Mouse (Mus musculus): Measurements from ENCODE around the gene Ttc17. TPM values are rescaled to one million over a fixed set of nuclear protein-coding genes. Genes with fewer than 3 reads are reported as not detected.

Ttc17 gene
- polyA plus RNA-seq (2015; fragmentation: Nextera tagmentation; extraction: Ambion mirVana), result 13.1 and 13.7 TPM in 2 replicates

DNA sequence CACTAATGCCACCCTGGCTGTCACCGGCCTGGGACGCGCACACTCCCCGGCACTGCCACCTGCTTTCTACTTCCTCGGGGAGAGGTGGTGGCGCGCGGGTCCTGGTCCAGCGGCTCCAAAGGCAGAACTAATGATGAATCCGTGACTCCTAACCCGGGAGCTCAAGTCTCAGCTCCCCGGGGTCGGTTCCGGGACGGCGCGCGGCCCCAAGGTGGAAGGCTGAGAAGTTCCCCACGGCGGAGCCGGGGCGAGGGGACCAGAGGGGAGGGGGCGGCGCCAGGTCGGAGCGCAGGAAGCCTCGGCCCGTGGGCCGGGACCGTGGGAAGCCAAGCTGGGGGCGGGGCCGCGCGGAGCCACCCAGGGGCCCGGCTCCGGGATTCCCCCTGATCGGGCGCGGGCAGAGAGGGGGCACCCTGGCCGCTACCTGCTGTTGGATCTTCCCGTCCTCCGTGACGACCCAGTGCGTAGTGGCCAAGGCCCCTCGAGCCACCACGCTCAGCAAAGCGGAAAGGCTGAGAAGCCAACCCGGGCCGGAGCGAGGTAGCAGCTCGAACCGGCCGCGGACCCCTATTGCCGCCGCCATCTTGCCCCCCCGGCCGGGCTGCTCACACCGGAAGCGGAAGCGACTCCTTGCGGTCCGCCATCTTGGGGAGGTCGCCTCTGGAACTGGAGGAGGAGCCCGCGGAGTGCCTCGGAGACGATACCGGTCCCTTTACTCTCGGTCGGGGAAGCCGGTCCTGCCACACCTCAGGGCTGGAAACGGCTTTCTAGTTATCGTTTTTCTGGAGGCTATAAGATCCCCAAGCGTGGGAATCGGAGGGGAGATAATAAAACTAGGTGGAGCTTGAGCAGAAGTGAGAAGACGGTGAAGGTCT is at the start of gene Ttc17:
Gene Ttc17, minus strand, starts transcription at position 607 of the 875 bp plus-strand sequence.
- H3K4me2 ChIP-seq (replicated peaks; ENCODE audit: low read depth, low read length), result peak within 1 kb of the TSS; percentile 81
- peak within 1 kb of the TSS; percentile 96 for H3K4me3 ChIP-seq (ENCODE audit: low read depth, low read length)
- ATAC-seq, result peak; percentile 98
- H3K27me3 ChIP-seq (replicated peaks; ENCODE audit: insufficient read depth, low read length), result no peaks in the 10 kb centered on the region
- WGBS, result under 1% methylated on average over 60 of the region's 77 CpGs
- H3K9ac ChIP-seq (replicated peaks; ENCODE audit: low read depth), result peak within 1 kb of the TSS; percentile 86
- peak within 1 kb of the TSS; percentile 89 for H3K27ac ChIP-seq (ENCODE audit: low read length)
- H3K36me3 ChIP-seq (ENCODE audit: insufficient read depth, low read length), result no peaks in the 10 kb centered on the region
- no peaks in the 10 kb centered on the region for H3K9me3 ChIP-seq (ENCODE audit: low read length)
- TF ChIP-seq EP300 (IDR thresholded peaks at IDR 0.05), result no peak
- TF ChIP-seq CTCF (IDR thresholded peaks at IDR 0.05), result peak; percentile 14; the same call in 1 of the 2 replicates
- DNase-seq (ENCODE audit: low spot score), result peak; percentile 94
- peaks cover 5% of the 10 kb centered on the region; the same call in 1 of the 2 replicates for H3K4me1 ChIP-seq (ENCODE audit: insufficient read depth, low read depth, low read length)

DNA sequence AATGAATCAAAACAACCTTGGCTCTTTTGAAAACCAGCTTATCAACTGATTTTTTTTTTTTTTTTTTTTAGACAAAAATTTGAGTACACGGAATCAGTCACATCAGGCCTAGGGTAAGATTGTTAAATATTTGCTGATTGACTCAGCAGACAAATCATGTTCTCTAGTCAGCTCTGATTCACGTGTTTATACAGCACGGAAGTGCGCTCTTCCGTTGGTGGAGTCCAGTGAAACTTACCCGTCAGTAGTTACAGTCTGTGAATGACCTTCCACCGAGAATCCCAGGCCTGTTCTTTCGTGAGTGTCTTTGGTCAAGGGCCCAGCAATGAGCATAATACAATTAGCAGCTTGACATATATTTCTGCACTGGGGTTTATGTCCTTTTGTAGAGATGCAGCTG is 43.2 kb upstream of the Ttc17 start:
- Histone ChIP-seq H3K4me1 (ENCODE audit: insufficient read depth, low read depth, low read length) (no peaks in the 10 kb centered on the region), H3K9ac (replicated peaks; ENCODE audit: low read depth) (no peak overlapping the region), H3K27me3 (replicated peaks; ENCODE audit: insufficient read depth, low read length) (no peaks in the 10 kb centered on the region), H3K9me3 (ENCODE audit: low read length) (no peaks in the 10 kb centered on the region), H3K27ac (ENCODE audit: low read length) (no peak overlapping the region), H3K36me3 (ENCODE audit: insufficient read depth, low read length) (no peaks in the 10 kb centered on the region), H3K4me2 (replicated peaks; ENCODE audit: low read depth, low read length) (no peak overlapping the region), H3K4me3 (ENCODE audit: low read depth, low read length) (no peak overlapping the region)
- ATAC-seq (no peak), DNase-seq (ENCODE audit: low spot score) (no peak)
- WGBS, result 67% methylated on average over 8 of the region's 8 CpGs
- no peak for TF ChIP-seq EP300 (IDR thresholded peaks at IDR 0.05)
- no peak for TF ChIP-seq CTCF (IDR thresholded peaks at IDR 0.05)

- Histone ChIP-seq H3K27ac (ENCODE audit: low read length) (peak overlapping the region; percentile 89), H3K4me1 (ENCODE audit: insufficient read depth, low read depth, low read length) (peaks cover 16% of the 10 kb centered on the region; the same call in 1 of the 2 replicates), H3K36me3 (ENCODE audit: insufficient read depth, low read length) (no peaks in the 10 kb centered on the region), H3K4me3 (ENCODE audit: low read depth, low read length) (peak overlapping the region; percentile 93), H3K9me3 (ENCODE audit: low read length) (no peaks in the 10 kb centered on the region), H3K9ac (replicated peaks; ENCODE audit: low read depth) (peak overlapping the region; percentile 89), H3K27me3 (replicated peaks; ENCODE audit: insufficient read depth, low read length) (no peaks in the 10 kb centered on the region), H3K4me2 (replicated peaks; ENCODE audit: low read depth, low read length) (peak overlapping the region; percentile 72)
- peak; percentile 75 for DNase-seq (ENCODE audit: low spot score)
- peak; percentile 41 for ATAC-seq
- TF ChIP-seq EP300 (IDR thresholded peaks at IDR 0.05), result no peak; the same call in 1 of the 2 replicates
- TF ChIP-seq CTCF (IDR thresholded peaks at IDR 0.05), result no peak
- WGBS, result under 1% methylated on average over 10 of the region's 10 CpGs
These were observed 30.5 kb upstream of the Ttc17 start for GRCm38 (mm10) chr2:94436952-94437351.

- Histone ChIP-seq H3K9ac (replicated peaks; ENCODE audit: low read depth) (no peak overlapping the region), H3K27ac (ENCODE audit: low read length) (no peak overlapping the region), H3K9me3 (ENCODE audit: low read length) (no peaks in the 10 kb centered on the region), H3K27me3 (replicated peaks; ENCODE audit: insufficient read depth, low read length) (no peaks in the 10 kb centered on the region), H3K4me3 (ENCODE audit: low read depth, low read length) (no peak overlapping the region), H3K4me2 (replicated peaks; ENCODE audit: low read depth, low read length) (no peak overlapping the region), H3K36me3 (ENCODE audit: insufficient read depth, low read length) (no peaks in the 10 kb centered on the region), H3K4me1 (ENCODE audit: insufficient read depth, low read depth, low read length) (peaks cover 16% of the 10 kb centered on the region; the same call in 1 of the 2 replicates)
- WGBS, result 78% methylated on average over 7 of the region's 7 CpGs
- TF ChIP-seq CTCF (IDR thresholded peaks at IDR 0.05) (no peak), EP300 (IDR thresholded peaks at IDR 0.05) (no peak)
- no peak for DNase-seq (ENCODE audit: low spot score)
- no peak for ATAC-seq
These were observed 29.0 kb upstream of the Ttc17 start for GRCm38 (mm10) chr2:94435481-94435880.

GRCm38 (mm10) chr2:94434833-94435232 is 28.3 kb upstream of the Ttc17 start:
- Histone ChIP-seq H3K4me3 (ENCODE audit: low read depth, low read length) (no peak overlapping the region), H3K27ac (ENCODE audit: low read length) (no peak overlapping the region), H3K4me1 (ENCODE audit: insufficient read depth, low read depth, low read length) (peaks cover 16% of the 10 kb centered on the region; the same call in 1 of the 2 replicates), H3K27me3 (replicated peaks; ENCODE audit: insufficient read depth, low read length) (no peaks in the 10 kb centered on the region), H3K9me3 (ENCODE audit: low read length) (no peaks in the 10 kb centered on the region), H3K4me2 (replicated peaks; ENCODE audit: low read depth, low read length) (no peak overlapping the region), H3K36me3 (ENCODE audit: insufficient read depth, low read length) (no peaks in the 10 kb centered on the region), H3K9ac (replicated peaks; ENCODE audit: low read depth) (no peak overlapping the region)
- ATAC-seq (no peak), DNase-seq (ENCODE audit: low spot score) (no peak)
- TF ChIP-seq CTCF (IDR thresholded peaks at IDR 0.05) (no peak), EP300 (IDR thresholded peaks at IDR 0.05) (no peak)
- WGBS, result 54% methylated on average over 1 of the region's 1 CpGs

- no peak overlapping the region for H3K9ac ChIP-seq (replicated peaks; ENCODE audit: low read depth)
- peaks cover 16% of the 10 kb centered on the region; the same call in 1 of the 2 replicates for H3K4me1 ChIP-seq (ENCODE audit: insufficient read depth, low read depth, low read length)
- H3K27ac ChIP-seq (ENCODE audit: low read length), result no peak overlapping the region
- WGBS, result 50% methylated on average over 2 of the region's 2 CpGs
- H3K27me3 ChIP-seq (replicated peaks; ENCODE audit: insufficient read depth, low read length), result no peaks in the 10 kb centered on the region
- H3K4me3 ChIP-seq (ENCODE audit: low read depth, low read length), result no peak overlapping the region
- H3K9me3 ChIP-seq (ENCODE audit: low read length), result no peaks in the 10 kb centered on the region
- TF ChIP-seq EP300 (IDR thresholded peaks at IDR 0.05), result no peak
- TF ChIP-seq CTCF (IDR thresholded peaks at IDR 0.05), result no peak
- H3K4me2 ChIP-seq (replicated peaks; ENCODE audit: low read depth, low read length), result no peak overlapping the region
- DNase-seq (ENCODE audit: low spot score), result no peak
- H3K36me3 ChIP-seq (ENCODE audit: insufficient read depth, low read length), result no peaks in the 10 kb centered on the region
- ATAC-seq, result no peak
These were observed 25.7 kb upstream of the Ttc17 start for GRCm38 (mm10) chr2:94432214-94432613.
